Mouse (Mus musculus): ENCODE measurements around the gene Gdf7.

- no peak for TF ChIP-seq CTCF (IDR thresholded peaks at IDR 0.05; ENCODE audit: low read depth)
- TF ChIP-seq EP300 (IDR thresholded peaks at IDR 0.05; ENCODE audit: low read depth), result no peak
Measured at GRCm38 (mm10) chr12:8296154-8296553, 5.6 kb downstream of the Gdf7 start.

All from liver, embryonic 14.5 days (tissue).